Mouse (Mus musculus) Patski (cell line): ENCODE measurements around the gene Zdhhc13. TPM values are rescaled to one million over a fixed set of nuclear protein-coding genes. Genes with fewer than 3 reads are reported as not detected.

Experiments
- ATAC-seq: fragments of 100-300 bp; one replicate; pipeline ENCODE4 v1.8.0; 2021
- CTCF ChIA-PET: fragments of 350-600 bp; sonication (Branson Sonifier 250); formaldehyde crosslinking; loops from one replicate; lab custom pipeline; 2022; ENCODE audit warnings: inconsistent platforms; lab: Charles Lee
- POLR2A ChIA-PET: fragments of 350-600 bp; sonication (Branson Sonifier 250); formaldehyde crosslinking; loops from one replicate; lab custom pipeline; 2022; ENCODE audit warnings: antibody characterized with exemption, inconsistent platforms; lab: Charles Lee
- DNase-seq: peaks from one replicate; pipeline ENCODE4 v3.0.0-alpha.2; 2011; ENCODE audit warnings: low read depth, low spot score
- H3K27me3 ChIP-seq: fragments of 371-371 bp; one replicate; pipeline ENCODE4 v1.5.1; 2021
- CTCF ChIP-seq: fragments of 100-300 bp; IDR thresholded peaks from one replicate; pipeline ENCODE4 v1.5.1; 2021
- in situ Hi-C: fragments of 300-500 bp; cut with MboI; formaldehyde crosslinking; loops from 3 replicates; pipeline ENCODE4 v1.11.1; 2018; ENCODE audit warnings: low pct_unique_long_range_greater_than_20kb, mixed read lengths
- polyA plus RNA-seq: library from polyadenylated mRNA; unstranded; gene quantifications from one replicate; pipeline ENCODE4 v1.2.3, GENCODE M21; 2021

The Zdhhc13 gene
- polyA plus RNA-seq: 59.2 TPM

- H3K27me3 ChIP-seq: no peaks in the 10 kb centered on the region
- POLR2A ChIA-PET: interaction anchor here (0.5 to 1.0 kb wide), 2 partner anchors 13 to 20 kb away, joined by 3 to 4 read pairs; no protein-coding TSS in a partner anchor
- CTCF ChIA-PET: interaction anchor here (1.0 to 3.1 kb wide), 5 partner anchors 10 to 39 kb away, joined by 3 to 14 read pairs (median 3); no protein-coding TSS in a partner anchor
- ATAC-seq: peak; percentile 97
- TF ChIP-seq CTCF: no peak
- in situ Hi-C loops: no loop called here
- DNase-seq: peak; percentile 54
These were observed at the start of gene Zdhhc13 for GRCm38 (mm10) chr7:48788851-48789572. Gene Zdhhc13 (plus strand): TSS chr7:48789003.

GRCm38 (mm10) chr7:48749298-48750163, 39.3 kb upstream of the Zdhhc13 start:
- in situ Hi-C loops: loop anchor here (5.0 to 25.0 kb wide), 3 partner anchors 378 to 675 kb away; no protein-coding TSS in a partner anchor
- POLR2A ChIA-PET: no interaction called here
- peak; percentile 94 for ATAC-seq
- peaks cover 9% of the 10 kb centered on the region for H3K27me3 ChIP-seq
- TF ChIP-seq CTCF: peak; percentile 87
- CTCF ChIA-PET: interaction anchor here (0.6 to 2.6 kb wide), 11 partner anchors 8 to 371 kb away, joined by 3 to 17 read pairs (median 3); partner anchors contain the start of gene Zdhhc13
- DNase-seq: peak; percentile 65

- ChIA-PET POLR2A (interaction anchor here (0.6 kb wide), 1 partner anchor 323 kb away, joined by 4 read pairs; no protein-coding TSS in a partner anchor), CTCF (interaction anchor here (0.6 to 2.6 kb wide), 7 partner anchors 10 to 371 kb away, joined by 3 to 17 read pairs (median 7); partner anchors contain the start of gene Zdhhc13)
- H3K27me3 ChIP-seq: peaks cover 9% of the 10 kb centered on the region
- no peak for DNase-seq
- ATAC-seq: no peak
- in situ Hi-C loops: loop anchor here (5.0 to 25.0 kb wide), 3 partner anchors 377 to 675 kb away; no protein-coding TSS in a partner anchor
- no peak for TF ChIP-seq CTCF
These were observed 38.5 kb upstream of the Zdhhc13 start for GRCm38 (mm10) chr7:48750164-48750809.

GRCm38 (mm10) chr7:48751222-48751621, 37.6 kb upstream of the Zdhhc13 start:
- ChIA-PET CTCF (interaction anchor here (2.6 kb wide), 1 partner anchor 44 kb away, joined by 12 read pairs; no protein-coding TSS in a partner anchor), POLR2A (interaction anchor here (0.6 kb wide), 1 partner anchor 322 kb away, joined by 4 read pairs; no protein-coding TSS in a partner anchor)
- no peak for ATAC-seq
- in situ Hi-C loops: loop anchor here (5.0 to 25.0 kb wide), 3 partner anchors 376 to 674 kb away; no protein-coding TSS in a partner anchor
- no peak for TF ChIP-seq CTCF
- H3K27me3 ChIP-seq: peaks cover 9% of the 10 kb centered on the region
- DNase-seq: no peak

GRCm38 (mm10) chr7:48754415-48754974, 34.3 kb upstream of the Zdhhc13 start:
- no peak for TF ChIP-seq CTCF
- in situ Hi-C loops: loop anchor here (5.0 to 25.0 kb wide), 3 partner anchors 373 to 670 kb away; no protein-coding TSS in a partner anchor
- no peaks in the 10 kb centered on the region for H3K27me3 ChIP-seq
- ChIA-PET POLR2A (no interaction called here), CTCF (interaction anchor here (0.6 to 5.2 kb wide), 3 partner anchors 40 to 123 kb away, joined by 3 to 19 read pairs (median 3); no protein-coding TSS in a partner anchor)
- DNase-seq: no peak
- ATAC-seq: no peak

GRCm38 (mm10) chr7:48755825-48756224, 33.0 kb upstream of the Zdhhc13 start:
- DNase-seq (no peak), ATAC-seq (no peak)
- no peaks in the 10 kb centered on the region for H3K27me3 ChIP-seq
- CTCF ChIA-PET: interaction anchor here (1.1 to 5.2 kb wide), 5 partner anchors 24 to 362 kb away, joined by 3 to 19 read pairs (median 3); no protein-coding TSS in a partner anchor
- POLR2A ChIA-PET: no interaction called here
- in situ Hi-C loops: loop anchor here (5.0 to 25.0 kb wide), 3 partner anchors 36 to 669 kb away; no protein-coding TSS in a partner anchor
- no peak for TF ChIP-seq CTCF

- H3K27me3 ChIP-seq: no peaks in the 10 kb centered on the region
- POLR2A ChIA-PET: no interaction called here
- ATAC-seq (no peak), DNase-seq (no peak)
- CTCF ChIA-PET: interaction anchor here (1.0 to 5.2 kb wide), 9 partner anchors 7 to 369 kb away, joined by 3 to 19 read pairs (median 4); no protein-coding TSS in a partner anchor
- peak; percentile 56 for TF ChIP-seq CTCF
- in situ Hi-C loops: loop anchor here (5.0 to 25.0 kb wide), 3 partner anchors 36 to 668 kb away; no protein-coding TSS in a partner anchor
These were observed 32.4 kb upstream of the Zdhhc13 start for GRCm38 (mm10) chr7:48756306-48756931.

GRCm38 (mm10) chr7:48758083-48758482, 30.7 kb upstream of the Zdhhc13 start:
- no peak for TF ChIP-seq CTCF
- ATAC-seq (no peak), DNase-seq (no peak)
- POLR2A ChIA-PET: interaction anchor here (0.9 to 1.2 kb wide), 2 partner anchors 27 to 47 kb away, joined by 3 read pairs; no protein-coding TSS in a partner anchor
- in situ Hi-C loops: loop anchor here (5.0 to 25.0 kb wide), 3 partner anchors 34 to 667 kb away; no protein-coding TSS in a partner anchor
- CTCF ChIA-PET: interaction anchor here (1.6 to 5.2 kb wide), 4 partner anchors 9 to 363 kb away, joined by 4 to 19 read pairs (median 10); no protein-coding TSS in a partner anchor
- H3K27me3 ChIP-seq: no peaks in the 10 kb centered on the region
